Mouse (Mus musculus) A20 (cell line): ENCODE data around the gene Fgd3.

ENCODE experiments used
- DNase-seq: peaks from one replicate; pipeline ENCODE4 v3.0.0-alpha.2; 2011; ENCODE audit warnings: low read depth, low spot score

Gene Fgd3

DNA sequence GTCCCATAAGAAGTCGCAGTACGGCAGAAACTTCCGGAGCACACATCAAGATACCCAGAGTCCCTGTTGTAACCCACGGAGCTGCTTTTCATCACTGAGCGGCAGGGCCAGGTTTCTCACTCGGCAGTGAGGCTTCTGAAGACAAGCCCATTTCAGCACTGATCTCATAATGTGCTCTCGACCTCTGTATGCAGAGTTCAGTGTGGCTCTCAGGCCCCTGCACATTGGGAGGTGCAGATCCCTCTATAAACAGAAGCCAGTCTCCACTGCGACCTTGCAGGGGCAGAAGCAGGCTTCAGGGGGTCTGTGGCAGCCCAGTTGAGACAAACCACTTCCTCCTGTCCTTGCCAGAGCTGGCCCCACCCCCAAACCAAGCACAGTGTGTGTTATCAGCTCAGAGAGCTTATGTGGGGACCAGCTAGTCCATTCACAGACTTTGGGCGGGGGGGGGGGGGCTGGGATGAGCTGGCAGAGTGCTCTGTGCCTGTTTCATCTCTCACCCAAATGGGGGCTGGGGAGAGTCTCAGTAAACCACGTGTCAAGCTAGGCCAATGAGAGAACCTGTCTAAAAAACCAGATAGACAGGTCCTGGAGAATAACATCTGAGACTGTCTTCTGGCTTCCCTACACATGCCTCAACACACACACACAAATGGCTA lies 12.7 kb downstream of the Fgd3 start:
- DNase-seq, result peak; percentile 73

DNA sequence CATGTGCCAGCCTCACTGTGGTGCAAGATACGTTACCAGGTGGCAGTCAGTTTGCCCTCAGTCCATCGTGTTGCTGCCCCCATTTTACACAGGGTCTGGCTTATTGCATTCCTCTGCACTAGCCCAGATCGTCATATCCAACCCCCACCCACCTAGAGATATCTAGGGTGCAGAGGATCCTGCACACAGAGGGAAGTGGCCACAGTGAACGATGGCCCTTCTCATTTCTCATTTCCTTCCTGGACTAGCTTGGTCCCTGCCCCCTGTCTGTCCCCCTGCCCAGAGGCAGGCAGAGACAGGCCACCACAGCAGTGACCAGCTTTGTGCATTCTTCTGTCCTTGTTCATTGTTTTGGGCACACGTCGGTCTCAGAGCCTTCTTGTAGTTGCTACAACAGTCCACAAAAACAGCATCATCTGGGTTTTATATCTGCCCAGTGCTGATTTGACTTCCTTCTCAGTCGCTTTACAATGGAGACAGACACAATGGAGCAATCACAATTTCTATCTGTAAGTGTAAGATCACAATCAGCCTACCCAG lies 13.3 kb downstream of the Fgd3 start:
- no peak for DNase-seq

GRCm38 (mm10) chr13:49300771-49301170 lies 19.3 kb downstream of the Fgd3 start:
- no peak for DNase-seq

DNA sequence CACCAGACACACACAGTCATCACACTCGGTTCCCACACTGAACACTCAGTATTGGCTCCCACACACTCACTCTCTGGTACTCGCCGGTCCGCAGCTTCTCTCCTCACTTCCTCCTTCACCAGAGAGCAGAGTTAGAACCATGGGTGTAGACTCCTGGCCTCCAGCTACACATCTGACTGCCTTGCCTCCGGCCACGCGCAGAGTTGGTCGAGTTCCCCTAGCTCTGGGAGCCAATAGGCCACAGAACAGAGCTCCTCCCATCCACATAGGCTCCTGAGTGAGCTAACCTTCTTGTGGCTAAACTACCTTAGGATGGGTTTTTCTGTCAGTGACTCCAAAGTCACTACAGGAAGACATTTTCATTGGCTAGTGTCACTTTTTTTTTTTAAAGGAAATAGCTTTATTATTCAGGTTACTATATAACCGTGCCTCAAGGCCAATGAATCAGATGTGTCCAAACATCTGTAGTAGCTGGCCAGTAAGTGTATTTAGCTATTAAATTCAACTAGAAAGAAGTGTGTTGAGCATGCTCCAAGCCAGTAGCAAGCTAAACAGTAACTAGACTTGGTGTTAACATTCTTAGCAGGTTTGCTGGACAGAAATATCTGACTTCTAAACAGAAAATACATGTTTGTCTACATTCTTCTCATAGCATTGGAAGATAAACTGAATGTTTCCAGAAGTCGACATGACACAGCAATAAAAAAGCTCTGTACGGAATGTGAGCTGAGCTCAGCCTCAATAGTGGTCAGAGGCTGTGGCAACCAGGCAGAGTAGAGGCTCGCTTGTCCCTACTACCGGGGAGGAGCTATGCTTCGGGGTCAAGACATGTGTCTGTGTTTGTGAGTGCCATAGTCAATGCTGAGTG lies 21.4 kb downstream of the Fgd3 start:
- peak; percentile 41 for DNase-seq

- no peak for DNase-seq
These were observed 23.8 kb downstream of the Fgd3 start for GRCm38 (mm10) chr13:49296270-49296669.

GRCm38 (mm10) chr13:49294108-49294507 lies 26.0 kb downstream of the Fgd3 start:
- DNase-seq, result no peak

DNA sequence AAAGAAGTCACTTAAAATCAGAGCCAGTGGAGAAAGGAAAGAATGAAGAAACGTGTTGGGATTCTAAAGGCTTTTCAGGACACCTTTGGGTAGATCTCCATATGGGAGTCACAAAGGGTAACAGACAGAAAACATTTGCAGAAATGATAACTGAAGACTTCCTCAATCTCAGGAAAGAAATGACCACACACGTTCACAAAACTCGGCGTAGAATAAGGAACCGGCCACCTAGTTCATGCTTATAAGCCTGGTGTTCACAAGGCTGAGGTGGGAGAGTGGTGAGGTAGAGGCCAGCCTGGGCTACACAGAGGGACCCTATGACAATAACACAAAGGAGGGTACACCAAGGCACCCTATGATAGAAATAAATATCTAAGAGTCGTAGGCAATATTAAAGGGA lies 28.2 kb downstream of the Fgd3 start:
- DNase-seq, result peak; percentile 65

DNA sequence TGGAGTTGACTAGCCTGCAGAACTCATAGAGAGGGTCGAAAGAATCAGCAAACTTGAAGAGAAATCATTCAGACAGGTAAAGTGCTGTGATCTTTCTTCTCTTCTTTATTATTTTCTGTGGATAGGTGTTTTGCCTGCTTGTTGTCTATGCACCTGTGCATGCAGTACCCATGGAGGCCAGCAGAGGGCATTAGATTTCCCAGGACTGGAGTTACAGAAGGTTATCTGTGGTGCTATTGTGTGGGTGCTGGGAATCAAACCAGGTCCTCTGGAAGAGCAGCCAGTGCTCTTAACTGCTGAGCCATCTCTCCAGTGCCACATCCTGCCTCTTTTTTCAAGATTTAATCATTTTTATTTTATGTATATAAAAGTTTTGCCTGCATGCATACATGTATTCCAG lies 28.7 kb downstream of the Fgd3 start:
- DNase-seq, result peak; percentile 55

GRCm38 (mm10) chr13:49287224-49287623 lies 32.9 kb downstream of the Fgd3 start:
- no peak for DNase-seq

DNA sequence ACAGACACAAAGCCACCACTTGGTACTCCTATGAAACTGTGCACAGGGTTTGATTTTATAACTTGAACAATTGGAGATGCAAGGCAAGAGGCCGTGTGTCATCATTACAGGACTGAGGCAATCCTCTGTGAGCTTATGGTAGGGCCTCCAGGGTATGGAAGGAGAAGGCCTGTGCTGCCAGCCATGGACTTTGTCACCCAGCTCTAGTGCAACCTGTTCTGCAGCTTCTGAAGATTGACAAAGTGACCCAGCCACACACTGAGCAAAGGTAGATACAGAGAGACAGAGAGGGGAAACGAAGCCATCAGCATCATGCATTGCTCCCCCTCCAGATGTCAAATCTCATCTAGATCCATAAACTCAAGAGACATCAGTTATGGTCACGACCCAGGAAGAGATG lies 33.4 kb downstream of the Fgd3 start:
- no peak for DNase-seq

DNA sequence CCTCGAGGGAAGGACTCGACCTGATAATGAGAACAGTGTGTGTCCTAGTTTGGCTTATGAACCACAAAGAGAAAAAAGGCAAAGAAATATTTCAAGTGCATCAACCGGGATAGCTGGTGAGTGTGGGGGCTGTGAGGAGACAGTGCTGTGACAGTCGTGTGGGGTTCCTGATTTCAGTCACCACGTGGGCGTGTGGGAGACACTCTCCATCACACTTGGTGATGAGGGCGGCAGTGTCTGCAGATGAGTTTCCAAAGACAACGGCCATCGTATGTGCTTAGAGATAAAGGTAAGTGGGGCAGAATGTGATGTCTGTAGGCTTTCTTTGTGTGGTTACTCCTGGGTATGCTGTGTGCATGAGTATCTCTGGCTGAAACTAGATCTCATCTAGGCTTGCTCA lies 36.4 kb downstream of the Fgd3 start:
- DNase-seq, result no peak

GRCm38 (mm10) chr13:49282168-49282567 lies 37.9 kb downstream of the Fgd3 start:
- DNase-seq, result no peak

- no peak for DNase-seq
These were observed 48.0 kb downstream of the Fgd3 start for GRCm38 (mm10) chr13:49271831-49272765.

DNA sequence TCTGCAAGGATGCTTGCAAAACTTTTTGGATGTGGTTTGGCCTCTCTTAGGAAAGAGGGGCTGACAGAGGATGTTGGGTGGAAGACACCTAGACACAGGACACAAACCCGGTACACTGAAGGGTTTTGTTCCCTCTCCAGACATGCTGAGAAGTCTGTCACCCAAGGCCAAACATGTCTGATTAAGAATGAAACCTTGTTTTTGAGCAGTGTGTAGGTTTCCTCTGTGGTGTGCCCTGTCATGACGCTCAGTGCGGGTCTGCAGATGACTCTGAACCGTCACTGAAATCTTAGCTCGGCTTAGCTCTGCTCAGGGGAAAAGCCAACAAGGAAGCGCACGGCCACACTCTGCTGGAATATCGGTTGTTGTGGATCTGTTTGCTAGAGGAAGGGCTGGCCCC lies 49.6 kb downstream of the Fgd3 start:
- peak; percentile 32 for DNase-seq

GRCm38 (mm10) chr13:49267645-49268044 lies 52.5 kb downstream of the Fgd3 start:
- peak; percentile 60 for DNase-seq

GRCm38 (mm10) chr13:49260036-49260722 lies 59.9 kb downstream of the Fgd3 start:
- DNase-seq, result no peak

- DNase-seq, result no peak
These were observed 62.2 kb downstream of the Fgd3 start for GRCm38 (mm10) chr13:49257819-49258313.

- DNase-seq, result peak; percentile 84
These were observed 67.4 kb downstream of the Fgd3 start for GRCm38 (mm10) chr13:49252746-49253145.

- peak; percentile 81 for DNase-seq
These were observed 68.0 kb downstream of the Fgd3 start for GRCm38 (mm10) chr13:49252113-49252512.

DNA sequence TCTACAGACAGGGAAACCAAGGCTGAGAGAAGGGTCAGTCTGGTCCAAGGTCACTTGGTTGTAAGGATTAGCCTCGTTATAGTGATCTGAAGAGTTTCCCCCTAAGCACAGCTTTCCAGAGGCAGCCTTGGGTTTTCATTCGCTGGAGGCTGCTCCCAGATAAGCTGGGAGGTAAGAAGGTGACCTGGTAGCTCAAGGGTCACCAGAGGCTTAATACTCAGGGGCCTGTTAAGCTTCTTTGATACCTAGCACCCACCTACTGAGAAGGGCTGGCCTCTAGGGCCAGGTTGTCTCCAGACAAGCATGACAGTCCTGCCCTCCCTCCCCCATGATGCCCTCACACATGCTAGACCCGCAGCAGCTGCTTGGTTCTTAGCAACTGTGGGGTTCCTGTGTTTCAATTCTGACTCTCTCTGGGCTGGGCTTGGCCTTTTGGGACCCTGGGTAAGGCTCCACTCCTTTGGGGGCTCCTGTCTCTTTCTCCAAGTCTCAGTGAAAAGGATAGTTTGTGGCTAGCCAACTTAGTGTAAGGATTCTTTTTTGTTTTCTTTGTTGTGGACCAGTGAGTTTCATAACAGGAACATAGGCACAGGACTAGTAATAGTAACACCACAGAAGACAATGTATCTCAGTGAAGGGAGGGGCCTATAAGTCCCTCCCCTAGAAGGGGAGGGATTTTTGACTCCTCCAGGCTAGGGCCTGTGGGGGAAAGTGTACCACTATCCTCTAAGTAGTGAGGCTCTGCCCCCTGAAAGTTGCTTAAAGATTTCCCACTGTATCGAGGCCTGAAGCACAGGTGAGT lies 69.2 kb downstream of the Fgd3 start:
- peak; percentile 91 for DNase-seq
